Mouse (Mus musculus) midbrain, embryonic 10.5 days (tissue): ENCODE measurements around the gene Tbx6. TPM values are rescaled to one million over a fixed set of nuclear protein-coding genes. Genes with fewer than 3 reads are reported as not detected.

Experiments
- DNase-seq: peaks from one replicate; pipeline ENCODE4 v3.0.0-alpha.2; 2017; ENCODE audit warnings: low spot score
- H3K27ac ChIP-seq: fragments of 300-500 bp; sonication (generic); replicated peaks from 2 replicates; pipeline ENCODE4 v1.5.1; 2016; ENCODE audit warnings: mild to moderate bottlenecking
- H3K27me3 ChIP-seq: fragments of 300-500 bp; sonication (generic); 2 replicates; pipeline ENCODE4 v1.6.1; 2016; ENCODE audit warnings: low read depth, mild to moderate bottlenecking; ENCODE audit not compliant: poor library complexity, severe bottlenecking
- H3K36me3 ChIP-seq: fragments of 300-500 bp; sonication (generic); 2 replicates; pipeline ENCODE4 v1.6.1; 2016; ENCODE audit warnings: mild to moderate bottlenecking, moderate library complexity
- H3K4me1 ChIP-seq: fragments of 300-500 bp; sonication (generic); 2 replicates; pipeline ENCODE4 v1.6.1; 2016
- H3K4me3 ChIP-seq: fragments of 300-500 bp; sonication (generic); 2 replicates; pipeline ENCODE4 v1.5.1; 2016; ENCODE audit warnings: mild to moderate bottlenecking, moderate library complexity
- H3K9me3 ChIP-seq: fragments of 300-500 bp; sonication (generic); replicated peaks from 2 replicates; pipeline ENCODE4 v1.6.1; 2016; ENCODE audit warnings: mild to moderate bottlenecking
- WGBS: fragments of 180-500 bp; shearing (Covaris S2); methylation state at CpG from one replicate; pipeline ENCODE4 v1.1.7; 2016; 5-methylcytosine and 5-hydroxymethylcytosine counted together
- polyA plus RNA-seq: library from polyadenylated mRNA; unstranded; fragments of >200 nt; fragmentation: Nextera tagmentation; extraction: Ambion mirVana; gene quantifications from 2 replicates; pipeline ENCODE4 v1.2.1, GENCODE M21; 2016

Gene Tbx6
- polyA plus RNA-seq: 0.42 and 0.64 TPM in 2 replicates

DNA sequence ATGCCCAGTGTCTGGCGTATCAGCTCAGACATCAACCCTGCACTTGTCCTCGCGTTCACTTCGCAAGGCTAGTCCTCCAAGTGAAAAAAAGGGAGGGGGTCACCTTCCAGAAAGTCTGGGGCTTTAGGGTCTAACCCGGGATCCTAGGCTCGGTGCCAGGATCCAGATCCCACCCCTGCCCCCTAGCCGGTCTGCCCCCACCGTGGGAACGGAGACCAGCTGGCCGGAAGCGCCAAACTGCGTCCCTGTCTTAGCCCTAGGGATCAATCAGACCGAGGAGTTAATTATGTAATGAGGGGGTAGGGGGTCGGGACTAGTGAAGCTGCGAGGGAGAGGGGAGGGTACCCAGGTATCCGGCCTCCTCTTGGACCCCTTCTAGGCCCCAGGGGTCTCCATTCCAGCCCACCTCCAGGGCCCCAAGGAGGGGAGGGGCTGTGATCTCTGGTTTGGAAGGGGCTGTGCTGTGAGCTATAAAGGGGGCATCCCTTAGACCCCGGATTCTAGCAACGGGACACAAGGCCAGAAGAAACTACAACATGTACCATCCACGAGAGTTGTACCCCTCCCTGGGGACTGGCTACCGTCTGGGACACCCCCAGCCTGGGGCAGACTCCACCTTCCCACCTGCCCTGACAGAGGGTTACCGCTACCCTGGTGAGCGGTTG lies at the start of gene Tbx6:
Tbx6 (plus strand) TSS at position 513 of the 665 bp plus-strand sequence.
- H3K4me1 ChIP-seq: peaks cover 59% of the 10 kb centered on the region
- peaks cover 34% of the 10 kb centered on the region for H3K36me3 ChIP-seq
- H3K27ac ChIP-seq: peak within 1 kb of the TSS; percentile 82
- no peak for DNase-seq
- H3K4me3 ChIP-seq: peak within 1 kb of the TSS; percentile 58
- no peaks in the 10 kb centered on the region for H3K27me3 ChIP-seq
- no peaks in the 10 kb centered on the region for H3K9me3 ChIP-seq
- 9% methylated on average over 22 of the region's 22 CpGs for WGBS

DNA sequence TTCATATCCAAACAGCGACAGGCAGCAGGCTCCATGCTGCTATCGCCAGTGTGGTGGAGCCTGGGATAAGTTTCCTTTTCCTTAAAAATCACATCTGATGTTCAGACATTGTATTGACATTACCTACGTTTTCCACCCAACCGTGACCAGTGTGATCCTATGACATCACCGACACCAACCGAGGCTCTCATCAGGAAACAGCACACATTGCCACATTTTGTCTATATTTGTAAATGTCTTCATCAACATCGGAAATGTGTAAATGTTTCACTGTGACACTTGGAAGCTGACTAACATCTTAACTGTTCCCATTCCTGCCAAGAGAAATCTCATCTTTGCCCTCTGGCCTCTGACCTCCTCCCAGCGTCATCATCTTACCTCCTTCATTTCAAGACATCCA lies 45.2 kb upstream of the Tbx6 start:
- no peaks in the 10 kb centered on the region for H3K9me3 ChIP-seq
- no peak for DNase-seq
- H3K27me3 ChIP-seq: no peaks in the 10 kb centered on the region
- H3K27ac ChIP-seq: no peak overlapping the region
- H3K4me1 ChIP-seq: 0 out of 2 replicates have a peak, but pooled peaks cover 3% of the 10 kb centered on the region
- no peak overlapping the region for H3K4me3 ChIP-seq
- 76% methylated on average over 8 of the region's 8 CpGs for WGBS
- H3K36me3 ChIP-seq: no peaks in the 10 kb centered on the region

DNA sequence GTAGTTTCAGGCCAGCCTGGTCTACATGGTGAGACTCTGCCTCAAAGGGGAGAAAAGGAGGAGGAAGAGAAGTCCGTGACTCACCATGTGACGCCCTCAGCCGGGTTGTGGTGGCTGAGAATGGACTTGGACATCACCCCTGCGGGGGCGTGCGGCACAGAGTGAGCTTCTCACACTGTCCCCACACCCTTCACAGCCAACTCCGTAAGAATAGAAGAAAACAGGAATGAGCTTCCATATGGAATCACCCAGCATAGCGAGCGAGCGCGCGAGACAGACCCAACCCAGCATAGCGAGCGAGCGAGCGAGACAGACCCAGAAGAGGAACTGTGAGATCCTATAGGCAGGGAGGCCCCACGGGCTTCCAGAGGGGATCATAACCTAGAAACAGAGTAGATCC lies 41.7 kb upstream of the Tbx6 start:
- Histone ChIP-seq H3K27me3 (no peaks in the 10 kb centered on the region), H3K9me3 (no peaks in the 10 kb centered on the region), H3K27ac (no peak overlapping the region; the same call in 1 of the 2 replicates), H3K4me3 (no peak overlapping the region), H3K4me1 (0 out of 2 replicates have a peak, but pooled peaks cover 3% of the 10 kb centered on the region), H3K36me3 (no peaks in the 10 kb centered on the region)
- DNase-seq: no peak
- WGBS: 86% methylated on average over 17 of the region's 17 CpGs

DNA sequence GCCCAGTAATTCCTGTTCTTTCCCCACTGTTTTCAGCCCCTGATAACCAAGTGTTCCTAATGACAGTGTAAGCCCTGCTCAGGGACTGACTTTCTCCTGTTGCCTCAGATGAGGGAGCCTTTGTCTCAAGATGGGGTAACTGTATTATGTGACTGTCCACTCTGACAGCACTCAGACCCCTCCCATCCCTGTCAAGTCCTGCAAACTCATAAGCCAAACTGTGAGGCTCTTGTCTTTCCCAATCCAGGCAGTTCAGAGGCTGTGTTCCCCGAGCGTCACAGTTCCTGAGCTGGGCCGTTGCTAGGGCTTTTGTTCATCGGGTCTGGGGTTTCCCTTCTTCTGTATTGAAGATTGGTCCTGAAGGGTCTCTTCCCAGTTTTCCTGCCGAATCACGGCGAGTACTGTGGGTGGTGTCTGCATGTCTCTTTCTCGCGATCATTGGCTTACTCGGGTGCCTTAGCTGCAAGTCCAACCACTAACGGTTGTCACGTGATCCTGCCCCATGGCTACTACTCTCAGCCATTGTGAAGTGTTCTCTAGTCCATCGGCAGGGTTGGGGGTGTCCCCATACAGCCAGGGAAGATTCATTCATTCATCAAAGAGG lies 41.0 kb upstream of the Tbx6 start:
- Histone ChIP-seq H3K36me3 (no peaks in the 10 kb centered on the region), H3K9me3 (no peaks in the 10 kb centered on the region), H3K27me3 (no peaks in the 10 kb centered on the region), H3K4me1 (0 out of 2 replicates have a peak, but pooled peaks cover 3% of the 10 kb centered on the region), H3K4me3 (no peak overlapping the region), H3K27ac (no peak overlapping the region)
- WGBS: 82% methylated on average over 13 of the region's 13 CpGs
- no peak for DNase-seq

DNA sequence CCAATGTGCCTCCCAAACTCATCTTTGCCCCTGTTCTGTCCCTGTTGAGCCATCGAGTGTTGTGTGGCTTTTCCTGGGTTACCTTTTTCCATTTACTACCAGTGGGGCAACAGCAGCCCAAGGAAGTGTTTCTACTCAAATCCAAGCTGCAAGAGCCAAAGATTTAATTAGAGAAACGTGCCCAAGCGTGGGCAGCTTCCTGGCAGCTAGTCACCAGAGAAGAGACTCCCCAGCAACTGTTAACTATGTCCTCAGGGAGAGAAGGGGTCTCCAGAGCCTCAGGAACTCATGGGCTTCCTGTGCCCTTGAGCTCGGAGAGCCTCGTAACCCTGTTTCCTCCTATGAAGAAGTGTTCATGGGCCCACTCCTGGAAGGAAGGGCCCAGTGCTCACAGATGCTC lies 40.3 kb upstream of the Tbx6 start:
- Histone ChIP-seq H3K36me3 (no peaks in the 10 kb centered on the region), H3K9me3 (no peaks in the 10 kb centered on the region), H3K4me1 (0 out of 2 replicates have a peak, but pooled peaks cover 3% of the 10 kb centered on the region), H3K27ac (no peak overlapping the region), H3K27me3 (no peaks in the 10 kb centered on the region), H3K4me3 (no peak overlapping the region)
- 83% methylated on average over 5 of the region's 5 CpGs for WGBS
- DNase-seq: no peak

DNA sequence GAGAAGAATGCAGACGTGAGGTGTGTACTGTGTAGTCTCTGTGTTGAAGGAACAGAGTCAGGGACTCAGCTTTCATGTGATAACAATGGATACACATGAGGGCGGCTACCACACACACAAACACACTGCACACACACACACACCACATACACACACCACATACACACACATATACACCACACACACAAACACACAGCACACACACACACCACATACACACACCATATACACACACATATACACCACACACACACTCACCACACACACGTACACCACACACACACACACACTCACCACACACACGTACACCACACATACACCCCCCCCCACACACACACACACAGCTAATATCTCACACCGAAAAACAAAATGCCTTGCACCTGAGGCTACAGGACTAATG lies 39.8 kb upstream of the Tbx6 start:
- Histone ChIP-seq H3K36me3 (no peaks in the 10 kb centered on the region), H3K4me1 (0 out of 2 replicates have a peak, but pooled peaks cover 3% of the 10 kb centered on the region), H3K27me3 (no peaks in the 10 kb centered on the region), H3K4me3 (no peak overlapping the region), H3K27ac (no peak overlapping the region), H3K9me3 (no peaks in the 10 kb centered on the region)
- WGBS: 88% methylated on average over 5 of the region's 5 CpGs
- DNase-seq: no peak

DNA sequence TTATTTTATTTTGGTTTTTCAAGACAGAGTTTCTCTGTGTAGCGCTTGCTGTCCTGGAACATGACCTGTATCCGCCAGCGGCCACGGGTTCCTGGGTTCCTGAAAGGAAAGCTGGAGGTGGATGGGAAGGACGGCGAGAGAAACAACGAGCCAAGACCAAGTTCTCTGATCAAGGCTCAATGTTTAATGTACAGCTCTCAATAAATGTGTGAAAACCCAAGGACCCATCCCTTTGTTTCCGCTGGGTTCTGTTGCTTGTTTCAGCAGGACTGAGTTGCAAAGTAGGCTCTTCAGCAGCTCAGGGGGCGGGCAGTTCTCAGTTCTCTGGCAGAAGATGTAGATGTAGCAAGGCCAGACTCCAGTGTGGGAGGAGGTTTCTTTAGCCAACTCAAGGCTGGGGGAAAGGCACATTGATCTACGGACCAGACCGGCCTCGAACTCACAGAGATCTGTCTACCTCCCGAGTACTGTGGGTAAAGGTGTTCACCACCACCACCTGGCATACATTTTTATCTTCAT lies 39.3 kb upstream of the Tbx6 start:
- DNase-seq: no peak
- no peak overlapping the region for H3K27ac ChIP-seq
- H3K27me3 ChIP-seq: no peaks in the 10 kb centered on the region
- no peaks in the 10 kb centered on the region for H3K36me3 ChIP-seq
- WGBS: 91% methylated on average over 13 of the region's 13 CpGs
- peaks cover 7% of the 10 kb centered on the region; the same call in 1 of the 2 replicates for H3K4me1 ChIP-seq
- H3K4me3 ChIP-seq: no peak overlapping the region
- H3K9me3 ChIP-seq: no peaks in the 10 kb centered on the region

DNA sequence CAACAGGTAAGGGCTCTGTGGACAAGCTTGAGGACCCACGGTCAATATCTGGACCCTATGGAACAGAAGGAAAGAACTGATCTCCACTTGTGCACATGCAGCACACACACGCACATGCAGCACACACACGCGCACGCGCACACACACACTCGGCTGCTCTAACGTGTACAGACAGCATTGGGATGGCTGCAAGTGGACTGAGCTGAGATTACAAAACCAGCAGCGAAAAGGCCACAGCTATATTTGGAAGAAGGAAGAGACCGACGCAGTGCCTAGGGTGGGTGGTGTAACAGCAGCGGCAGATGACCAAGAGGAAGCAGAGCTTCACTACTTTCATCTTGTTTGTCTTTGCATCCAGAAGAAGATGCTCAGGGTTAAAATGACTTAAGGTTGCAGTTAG lies 35.2 kb upstream of the Tbx6 start:
- no peaks in the 10 kb centered on the region for H3K27me3 ChIP-seq
- 95% methylated on average over 12 of the region's 12 CpGs for WGBS

DNA sequence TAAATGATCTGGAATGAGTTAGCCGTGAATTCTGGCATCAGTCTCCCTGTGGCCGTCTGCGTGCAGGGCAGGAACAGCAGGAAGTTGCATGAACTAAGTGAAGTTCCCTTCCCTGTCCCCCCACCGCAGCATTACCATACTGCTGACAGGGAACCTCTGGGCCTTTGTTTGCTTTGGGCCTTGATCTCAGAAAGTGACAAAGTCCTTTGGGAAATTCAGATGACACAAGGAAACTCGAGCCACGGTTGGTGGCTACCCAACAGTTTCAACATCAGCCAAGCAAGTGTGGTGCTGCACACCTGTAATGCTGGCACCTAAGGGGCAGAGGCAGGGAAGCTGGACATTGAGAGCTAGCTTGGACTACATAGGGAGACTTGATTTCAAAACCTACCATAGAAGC lies 34.5 kb upstream of the Tbx6 start:
- no peak for DNase-seq
- 55% methylated on average over 6 of the region's 6 CpGs for whole genome bisulfite sequencing
- H3K9me3 ChIP-seq: no peaks in the 10 kb centered on the region
- H3K27me3 ChIP-seq: no peaks in the 10 kb centered on the region
- H3K4me3 ChIP-seq: no peak overlapping the region
- H3K27ac ChIP-seq: no peak overlapping the region; the same call in 1 of the 2 replicates
- no peaks in the 10 kb centered on the region for H3K36me3 ChIP-seq
- peaks cover 4% of the 10 kb centered on the region; the same call in 1 of the 2 replicates for H3K4me1 ChIP-seq

More for the DNA sequence above, 35.2 kb upstream of the Tbx6 start:
- Histone ChIP-seq H3K4me1 (peaks cover 4% of the 10 kb centered on the region; the same call in 1 of the 2 replicates), H3K9me3 (no peaks in the 10 kb centered on the region), H3K27ac (no peak overlapping the region), H3K36me3 (no peaks in the 10 kb centered on the region), H3K4me3 (no peak overlapping the region)
- DNase-seq: no peak

DNA sequence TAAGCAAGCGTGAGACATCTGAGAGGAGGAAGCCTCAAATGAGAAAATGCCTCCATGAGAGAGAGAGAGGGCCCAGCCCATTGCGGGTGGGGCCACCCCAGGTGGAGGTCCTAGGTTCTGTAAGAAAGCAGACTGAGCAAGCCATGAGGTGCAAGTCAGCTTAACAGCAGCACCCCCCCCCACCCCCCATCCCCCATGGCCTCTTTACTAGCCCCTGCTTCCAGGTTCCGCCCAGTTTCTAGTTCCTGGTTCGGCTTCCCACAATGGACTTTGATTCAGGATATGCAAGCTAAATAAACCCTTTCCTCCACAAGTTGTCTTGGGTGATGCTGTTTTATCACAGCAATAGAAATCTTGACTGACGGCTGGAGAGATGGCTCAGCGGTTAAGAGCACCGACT lies 32.5 kb upstream of the Tbx6 start:
- Histone ChIP-seq H3K36me3 (no peaks in the 10 kb centered on the region), H3K9me3 (no peaks in the 10 kb centered on the region), H3K27me3 (no peaks in the 10 kb centered on the region), H3K4me3 (no peak overlapping the region), H3K4me1 (peaks cover 4% of the 10 kb centered on the region; the same call in 1 of the 2 replicates), H3K27ac (no peak overlapping the region)
- DNase-seq: no peak
- WGBS: 78% methylated on average over 7 of the region's 7 CpGs

DNA sequence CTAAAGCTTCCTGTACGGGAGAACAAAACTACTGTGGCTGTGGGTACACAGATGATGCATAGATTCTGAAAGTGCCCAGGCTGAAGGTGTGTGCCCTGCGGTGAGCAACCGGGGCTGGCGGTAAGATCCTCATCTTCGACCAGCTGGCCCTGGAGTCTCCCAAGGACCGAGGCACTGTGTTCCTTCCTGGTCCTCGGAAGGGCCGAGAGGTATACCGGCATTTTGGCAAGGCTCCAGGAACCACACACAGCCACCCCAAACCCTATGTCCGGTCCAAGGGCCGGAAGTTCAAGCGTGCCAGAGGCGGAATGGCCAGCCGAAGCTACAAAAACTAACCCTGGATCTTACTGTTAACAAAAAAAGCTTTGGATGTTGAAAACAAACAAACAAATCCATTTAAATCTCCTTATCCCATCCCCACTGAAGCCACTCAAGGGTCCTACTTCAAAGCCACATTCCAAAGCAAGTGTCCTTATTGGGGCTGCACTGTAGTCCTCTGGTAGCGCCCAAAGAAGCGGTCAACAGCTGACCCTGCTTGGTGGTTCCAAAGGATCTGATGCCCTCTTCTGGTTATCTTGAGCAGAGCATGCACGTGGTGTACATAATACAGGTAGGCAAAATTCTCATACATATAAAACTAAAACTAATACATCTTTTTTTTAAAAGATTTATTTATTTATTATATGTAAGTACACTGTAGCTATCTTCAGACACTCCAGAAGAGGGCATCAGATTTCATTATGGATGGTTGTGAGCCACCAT lies 31.5 kb upstream of the Tbx6 start:
- no peaks in the 10 kb centered on the region for H3K36me3 ChIP-seq
- H3K4me3 ChIP-seq: no peak overlapping the region
- no peak overlapping the region for H3K27ac ChIP-seq
- H3K9me3 ChIP-seq: no peaks in the 10 kb centered on the region
- peaks cover 9% of the 10 kb centered on the region; the same call in 1 of the 2 replicates for H3K4me1 ChIP-seq
- 95% methylated on average over 17 of the region's 17 CpGs for WGBS
- H3K27me3 ChIP-seq: no peaks in the 10 kb centered on the region
- no peak for DNase-seq

DNA sequence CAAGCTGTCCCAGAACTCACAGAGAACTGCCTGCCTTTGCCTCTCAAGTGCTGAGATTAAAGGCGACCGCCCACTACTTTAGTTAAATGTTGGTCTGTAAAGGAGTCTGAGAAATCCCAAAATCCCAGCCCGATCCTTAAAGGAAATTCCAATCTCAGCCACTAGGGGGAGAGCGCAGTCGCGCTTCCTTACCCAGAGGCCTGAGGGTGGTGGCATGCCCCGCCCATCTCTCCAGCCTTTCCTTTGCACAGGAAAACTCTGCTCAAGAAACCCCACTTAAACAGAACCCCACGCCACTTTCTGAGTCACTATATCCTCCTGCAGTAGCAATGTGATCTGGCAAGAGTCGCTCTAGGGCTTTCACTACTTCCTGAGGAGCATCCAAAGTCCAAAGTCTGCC lies 26.4 kb upstream of the Tbx6 start:
- peaks cover 18% of the 10 kb centered on the region for H3K4me1 ChIP-seq
- no peaks in the 10 kb centered on the region for H3K27me3 ChIP-seq
- no peaks in the 10 kb centered on the region for H3K36me3 ChIP-seq
- H3K27ac ChIP-seq: peak overlapping the region; percentile 76
- peak; percentile 81 for DNase-seq
- H3K4me3 ChIP-seq: 0 out of 2 replicates have a peak overlapping the region, but pooled peaks have one; percentile 12
- 2% methylated on average over 9 of the region's 9 CpGs for WGBS
- no peaks in the 10 kb centered on the region for H3K9me3 ChIP-seq
